Mouse (Mus musculus) embryonic fibroblast, embryonic 13.5 days (primary cell): ENCODE measurements around the gene Brinp1. TPM values are rescaled to one million over a fixed set of nuclear protein-coding genes. Genes with fewer than 3 reads are reported as not detected.

Source experiments
- H3K27ac ChIP-seq: 2 replicates; pipeline ENCODE4 v1.5.1; 2012; ENCODE audit warnings: low read length, control low read depth, inconsistent platforms; ENCODE audit not compliant: insufficient read depth
- H3K4me1 ChIP-seq: 2 replicates; pipeline ENCODE4 v1.6.1; 2011; ENCODE audit warnings: low read length; ENCODE audit not compliant: control insufficient read depth, insufficient read depth
- H3K4me3 ChIP-seq: 2 replicates; pipeline ENCODE4 v1.5.1; 2011; ENCODE audit warnings: mild to moderate bottlenecking, control low read depth, low read length; ENCODE audit not compliant: insufficient read depth
- CTCF ChIP-seq: IDR thresholded peaks from 2 replicates; pipeline ENCODE4 v1.5.1; 2011; ENCODE audit warnings: mild to moderate bottlenecking, control low read depth, low read length, moderate library complexity, borderline replicate concordance; ENCODE audit not compliant: insufficient read depth
- POLR2A ChIP-seq: IDR thresholded peaks from 2 replicates; pipeline ENCODE4 v1.6.1; 2011; ENCODE audit warnings: low read depth, mild to moderate bottlenecking, control low read depth, low read length, moderate library complexity
- polyA plus RNA-seq: library from polyadenylated mRNA; stranded (reverse); fragments of >200 nt; gene quantifications from 2 replicates; pipeline ENCODE4 v1.2.4, GENCODE M21; 2011; ENCODE audit warnings: low read depth; ENCODE audit not compliant: missing spikeins, insufficient read length

Brinp1 gene
- 5.8 and 8.4 TPM in 2 replicates for polyA plus RNA-seq

GRCm38 (mm10) chr4:68954322-68954901 is at the start of gene Brinp1:
Gene Brinp1 (minus strand): TSS chr4:68954397.
- Histone ChIP-seq H3K27ac (no peak within 1 kb of the TSS), H3K4me1 (no peaks in the 10 kb centered on the region), H3K4me3 (peak within 1 kb of the TSS; percentile 57)
- TF ChIP-seq POLR2A = peak; percentile 64; the same call in 1 of the 2 replicates
- TF ChIP-seq CTCF = no peak

GRCm38 (mm10) chr4:68957265-68957664 is 3.1 kb upstream of the Brinp1 start:
- H3K27ac ChIP-seq = no peak overlapping the region
- TF ChIP-seq CTCF (no peak), POLR2A (no peak)
- no peak overlapping the region for H3K4me3 ChIP-seq
- H3K4me1 ChIP-seq = no peaks in the 10 kb centered on the region

GRCm38 (mm10) chr4:68955621-68956020 is 1.4 kb upstream of the Brinp1 start:
- Histone ChIP-seq H3K27ac (no peak overlapping the region), H3K4me3 (no peak overlapping the region), H3K4me1 (no peaks in the 10 kb centered on the region)
- no peak for TF ChIP-seq CTCF
- no peak for TF ChIP-seq POLR2A

GRCm38 (mm10) chr4:68953667-68954321 is 403 bp downstream of the Brinp1 start:
- TF ChIP-seq POLR2A (no peak; the same call in 1 of the 2 replicates), CTCF (no peak)
- H3K4me1 ChIP-seq = no peaks in the 10 kb centered on the region
- H3K27ac ChIP-seq = no peak overlapping the region
- peak overlapping the region; percentile 57 for H3K4me3 ChIP-seq

DNA sequence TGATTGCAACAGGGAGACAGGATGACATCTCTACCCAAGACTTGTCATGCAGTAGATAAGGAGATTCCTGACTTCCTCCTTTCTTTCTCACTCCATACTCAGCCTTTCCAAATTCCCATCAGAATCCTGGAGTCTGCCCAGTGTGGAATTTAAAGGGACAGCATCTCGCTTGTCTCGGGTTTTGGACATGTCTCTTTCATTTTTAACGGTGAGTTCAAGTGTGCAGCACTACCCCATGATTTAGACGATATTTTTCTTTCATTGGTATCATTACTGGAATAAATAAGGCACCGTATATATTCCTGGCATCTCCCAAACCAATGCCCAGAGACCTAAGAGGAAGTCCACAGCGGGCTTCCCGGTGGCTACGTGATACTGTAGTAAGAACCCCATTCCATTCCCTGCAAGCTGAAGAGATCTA is 1.1 kb downstream of the Brinp1 start:
- Histone ChIP-seq H3K4me1 (no peaks in the 10 kb centered on the region), H3K4me3 (peak overlapping the region; percentile 57), H3K27ac (no peak overlapping the region)
- TF ChIP-seq CTCF = no peak
- TF ChIP-seq POLR2A = no peak

GRCm38 (mm10) chr4:68950556-68950955 is 3.6 kb downstream of the Brinp1 start:
- Histone ChIP-seq H3K27ac (no peak overlapping the region), H3K4me1 (no peaks in the 10 kb centered on the region), H3K4me3 (no peak overlapping the region)
- TF ChIP-seq CTCF = no peak
- no peak for TF ChIP-seq POLR2A

DNA sequence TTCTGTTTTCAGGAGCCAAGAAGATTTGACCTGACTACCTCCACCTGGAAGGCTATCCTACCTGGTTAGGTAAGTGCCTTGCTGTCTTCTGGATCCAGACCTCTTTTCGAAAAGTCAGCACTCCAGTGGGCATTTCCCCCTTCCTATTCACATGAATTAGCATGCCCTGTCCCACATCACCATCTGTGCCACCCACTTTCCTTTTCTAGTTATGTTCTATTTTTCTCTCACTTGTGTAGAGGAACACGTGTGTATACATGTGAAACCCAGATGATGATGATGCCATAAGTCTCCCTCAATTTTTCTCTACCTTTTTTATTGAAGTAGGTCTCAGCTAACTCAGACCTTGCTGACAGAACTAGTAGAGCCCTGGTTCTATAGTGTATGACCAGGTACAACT is 11.3 kb downstream of the Brinp1 start:
- H3K4me3 ChIP-seq = no peak overlapping the region
- no peaks in the 10 kb centered on the region for H3K4me1 ChIP-seq
- no peak overlapping the region for H3K27ac ChIP-seq
- TF ChIP-seq POLR2A = no peak
- TF ChIP-seq CTCF = no peak

DNA sequence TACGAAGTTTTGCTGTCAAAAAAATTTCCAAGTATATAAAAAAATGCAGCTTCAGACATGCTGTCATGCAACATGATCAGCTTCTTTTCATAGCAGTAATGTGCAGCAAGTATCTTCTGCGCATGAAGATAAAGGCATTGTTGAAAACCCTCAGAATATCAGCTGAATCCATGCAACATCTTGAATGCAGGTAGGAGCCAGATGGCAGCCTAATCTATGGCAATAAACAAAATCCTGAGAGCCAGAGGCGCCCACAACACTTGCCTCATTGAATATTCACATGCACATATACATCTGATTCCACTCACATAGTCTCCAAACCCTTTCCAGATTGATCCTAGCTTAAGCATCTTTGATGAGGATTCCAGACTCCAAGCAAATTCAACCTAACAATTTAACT is 24.2 kb downstream of the Brinp1 start:
- Histone ChIP-seq H3K27ac (no peak overlapping the region), H3K4me3 (no peak overlapping the region), H3K4me1 (no peaks in the 10 kb centered on the region)
- no peak for TF ChIP-seq POLR2A
- TF ChIP-seq CTCF = no peak

DNA sequence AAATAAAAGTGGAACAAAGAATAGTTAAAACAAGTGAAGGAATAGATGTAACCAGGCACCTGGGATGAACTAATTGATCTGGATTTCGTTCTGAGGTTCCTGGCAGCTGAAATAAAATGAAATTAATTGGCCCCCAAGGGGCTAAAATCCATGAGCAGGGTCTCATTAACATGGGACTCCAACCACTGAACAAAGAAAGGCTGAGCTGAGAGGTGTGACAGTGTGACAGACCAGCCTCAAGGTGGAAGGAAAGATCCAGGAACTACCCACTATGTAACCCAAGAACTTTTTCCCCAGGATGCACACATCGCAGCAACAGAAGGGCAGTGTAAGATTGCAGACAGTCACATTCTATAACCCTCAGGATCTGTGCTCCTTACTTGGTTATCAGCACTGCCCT is 28.1 kb downstream of the Brinp1 start:
- H3K4me1 ChIP-seq = no peaks in the 10 kb centered on the region
- H3K4me3 ChIP-seq = no peak overlapping the region
- TF ChIP-seq CTCF = no peak
- no peak for TF ChIP-seq POLR2A
- H3K27ac ChIP-seq = no peak overlapping the region

DNA sequence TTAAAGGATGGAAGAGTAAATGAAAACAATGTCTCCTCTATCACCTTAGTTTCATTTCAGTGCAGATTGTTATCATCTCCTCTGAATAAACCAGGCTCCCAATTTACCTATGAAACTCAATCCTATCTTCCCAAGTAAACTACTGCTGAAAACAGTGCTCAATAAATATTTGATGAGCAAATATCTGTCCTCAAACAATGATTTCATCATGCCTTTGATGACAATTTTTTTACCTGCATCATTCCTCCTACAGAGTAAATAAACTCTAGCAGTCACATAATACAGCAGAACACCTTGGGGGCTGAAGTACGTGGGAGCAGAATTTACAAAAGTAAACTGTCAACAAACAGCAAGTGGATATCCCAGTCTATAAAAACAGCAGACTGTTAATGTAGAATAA is 31.3 kb downstream of the Brinp1 start:
- no peak for TF ChIP-seq POLR2A
- TF ChIP-seq CTCF = no peak
- no peaks in the 10 kb centered on the region for H3K4me1 ChIP-seq

GRCm38 (mm10) chr4:68922504-68922903 is 31.7 kb downstream of the Brinp1 start:
- no peak overlapping the region for H3K27ac ChIP-seq
- H3K4me3 ChIP-seq = no peak overlapping the region
- TF ChIP-seq CTCF = no peak
- no peak for TF ChIP-seq POLR2A
- H3K4me1 ChIP-seq = no peaks in the 10 kb centered on the region

More for the DNA sequence above, 31.3 kb downstream of the Brinp1 start:
- no peak overlapping the region for H3K4me3 ChIP-seq
- H3K27ac ChIP-seq = no peak overlapping the region
